Mouse (Mus musculus) limb, embryonic 14.5 days (tissue): ENCODE results near the gene 4430402I18Rik. TPM values are rescaled to one million over a fixed set of nuclear protein-coding genes. Genes with fewer than 3 reads are reported as not detected.

Experiments
- ATAC-seq: fragments of 200-750 bp; cut with Nextera tagmentation; 2 replicates; pipeline ENCODE4 v1.8.0; 2017; ENCODE audit warnings: low read depth, moderate number of reproducible peaks, moderate TSS enrichment; ENCODE audit not compliant: low FRiP score
- DNase-seq: peaks from one replicate; pipeline ENCODE4 v3.0.0-alpha.2; 2015; ENCODE audit warnings: low spot score
- H3K27ac ChIP-seq: fragments of 300-500 bp; sonication (generic); replicated peaks from 2 replicates; pipeline ENCODE4 v1.5.1; 2014; ENCODE audit warnings: low read depth, mild to moderate bottlenecking, low read length, moderate library complexity, mixed read lengths
- H3K27me3 ChIP-seq: fragments of 300-500 bp; sonication (generic); 2 replicates; pipeline ENCODE4 v1.6.1; 2014; ENCODE audit warnings: low read length, mixed read lengths; ENCODE audit not compliant: control insufficient read depth, insufficient read depth
- H3K36me3 ChIP-seq: fragments of 300-500 bp; sonication (generic); 2 replicates; pipeline ENCODE4 v1.6.1; 2014; ENCODE audit warnings: mild to moderate bottlenecking, low read length, moderate library complexity, mixed read lengths; ENCODE audit not compliant: control insufficient read depth, insufficient read depth
- H3K4me1 ChIP-seq: fragments of 300-500 bp; sonication (generic); 2 replicates; pipeline ENCODE4 v1.6.1; 2014; ENCODE audit warnings: antibody characterized with exemption, low read length, mixed read lengths; ENCODE audit not compliant: control insufficient read depth, insufficient read depth
- H3K4me2 ChIP-seq: fragments of 300-500 bp; sonication (generic); replicated peaks from 2 replicates; pipeline ENCODE4 v1.6.1; 2014; ENCODE audit warnings: low read depth, mild to moderate bottlenecking, low read length, moderate library complexity; ENCODE audit not compliant: severe bottlenecking
- H3K4me3 ChIP-seq: fragments of 300-500 bp; sonication (generic); replicated peaks from 2 replicates; pipeline ENCODE4 v1.5.1; 2014; ENCODE audit warnings: low read length
- H3K9ac ChIP-seq: fragments of 300-500 bp; sonication (generic); 2 replicates; pipeline ENCODE4 v1.6.1; 2014; ENCODE audit warnings: mild to moderate bottlenecking, low read depth, low read length, moderate library complexity; ENCODE audit not compliant: severe bottlenecking
- H3K9me3 ChIP-seq: fragments of 300-500 bp; sonication (generic); 2 replicates; pipeline ENCODE4 v1.6.1; 2016; ENCODE audit warnings: low read length; ENCODE audit not compliant: control insufficient read depth
- POLR2A ChIP-seq: fragments of 200-500 bp; IDR thresholded peaks from 2 replicates; pipeline ENCODE4 v1.8.0; 2012; ENCODE audit warnings: inconsistent platforms, mild to moderate bottlenecking, moderate library complexity, borderline replicate concordance; ENCODE audit not compliant: insufficient read depth, insufficient read length; ENCODE audit errors: extremely low read depth
- WGBS: fragments of 180-500 bp; shearing (Covaris S2); extraction: QIAGEN DNeasy Blood & Tissue Kit; methylation state at CpG from one replicate; pipeline ENCODE4 v1.1.7; 2014; 5-methylcytosine and 5-hydroxymethylcytosine counted together
- polyA plus RNA-seq, 2 experiments: library from polyadenylated mRNA; depleted of rRNA in 1 of 2; stranded (reverse) in 1 of 2; unstranded in 1 of 2; fragments of >200 nt; fragmentation: Nextera tagmentation in 1 of 2; extraction: Ambion mirVana in 1 of 2; gene quantifications; 2 replicates each; pipeline versions ENCODE4 v1.2.1 to v1.2.3; 2012 to 2014

The 4430402I18Rik gene
- polyA plus RNA-seq, 2 experiments = 1.0 to 1.5 TPM

GRCm38 (mm10) chr19:28889251-28889650 is 78.3 kb downstream of the 4430402I18Rik start:
- Histone ChIP-seq H3K4me1 (no peaks in the 10 kb centered on the region), H3K36me3 (no peaks in the 10 kb centered on the region), H3K4me3 (no peak overlapping the region), H3K9me3 (no peaks in the 10 kb centered on the region), H3K4me2 (no peak overlapping the region), H3K9ac (no peak overlapping the region), H3K27me3 (no peaks in the 10 kb centered on the region), H3K27ac (no peak overlapping the region)
- no peak for ATAC-seq
- no peak for TF ChIP-seq POLR2A
- 68% methylated on average over 3 of the region's 3 CpGs for WGBS
- DNase-seq = no peak

DNA sequence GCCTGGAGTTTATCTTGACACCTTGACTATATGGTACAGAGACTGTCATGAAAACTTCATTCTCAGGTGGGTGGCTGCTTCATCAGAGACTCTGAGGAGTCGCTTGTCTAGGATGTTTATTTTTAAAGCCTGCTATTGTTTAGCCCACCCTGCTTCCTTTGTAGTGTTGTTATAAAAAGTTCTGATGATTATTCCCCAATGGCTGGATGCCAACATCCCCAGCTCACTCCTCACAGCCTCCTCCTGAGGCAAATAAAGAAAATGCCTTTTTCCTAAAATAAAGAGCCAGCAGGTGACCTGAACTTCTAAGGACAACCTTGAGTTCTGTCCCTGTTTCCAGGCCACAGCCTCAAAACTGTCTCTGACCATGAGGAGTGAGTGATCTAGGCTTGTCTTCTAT is 79.1 kb downstream of the 4430402I18Rik start:
- no peak for TF ChIP-seq POLR2A
- WGBS = 65% methylated on average over 1 of the region's 1 CpGs

DNA sequence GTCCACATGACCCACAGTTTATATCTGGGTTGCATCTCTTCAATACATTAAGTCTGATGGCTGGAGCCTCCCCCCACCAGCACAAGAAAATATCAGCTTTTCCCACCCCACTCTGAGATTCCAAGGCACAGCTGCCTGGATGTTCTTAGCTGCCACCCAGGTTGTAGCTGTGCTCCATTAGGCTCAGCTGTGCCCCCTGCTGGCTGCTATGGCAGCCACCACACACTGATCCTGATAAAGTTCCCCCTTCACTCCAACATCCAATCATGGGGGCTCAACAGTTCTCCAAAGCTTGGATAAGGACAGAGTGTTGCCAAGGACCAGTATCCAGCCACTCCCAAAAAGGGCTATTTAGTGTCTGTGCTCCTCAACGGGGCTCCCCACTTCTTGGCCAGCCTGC is 84.5 kb downstream of the 4430402I18Rik start:
- Histone ChIP-seq H3K27ac (no peak overlapping the region), H3K36me3 (no peaks in the 10 kb centered on the region), H3K4me1 (no peaks in the 10 kb centered on the region), H3K9me3 (no peaks in the 10 kb centered on the region), H3K4me3 (no peak overlapping the region), H3K27me3 (no peaks in the 10 kb centered on the region), H3K4me2 (no peak overlapping the region), H3K9ac (no peak overlapping the region)
- no peak for DNase-seq
- TF ChIP-seq POLR2A = no peak
- WGBS = 63% methylated on average over 1 of the region's 1 CpGs
- ATAC-seq = no peak

More for the DNA sequence above, 79.1 kb downstream of the 4430402I18Rik start:
- H3K9ac ChIP-seq = no peak overlapping the region
- no peaks in the 10 kb centered on the region for H3K4me1 ChIP-seq
- no peak for DNase-seq
- H3K27me3 ChIP-seq = no peaks in the 10 kb centered on the region
- ATAC-seq = no peak
- no peak overlapping the region for H3K4me3 ChIP-seq
- H3K4me2 ChIP-seq = no peak overlapping the region
- H3K36me3 ChIP-seq = no peaks in the 10 kb centered on the region
- no peak overlapping the region for H3K27ac ChIP-seq
- no peaks in the 10 kb centered on the region for H3K9me3 ChIP-seq

DNA sequence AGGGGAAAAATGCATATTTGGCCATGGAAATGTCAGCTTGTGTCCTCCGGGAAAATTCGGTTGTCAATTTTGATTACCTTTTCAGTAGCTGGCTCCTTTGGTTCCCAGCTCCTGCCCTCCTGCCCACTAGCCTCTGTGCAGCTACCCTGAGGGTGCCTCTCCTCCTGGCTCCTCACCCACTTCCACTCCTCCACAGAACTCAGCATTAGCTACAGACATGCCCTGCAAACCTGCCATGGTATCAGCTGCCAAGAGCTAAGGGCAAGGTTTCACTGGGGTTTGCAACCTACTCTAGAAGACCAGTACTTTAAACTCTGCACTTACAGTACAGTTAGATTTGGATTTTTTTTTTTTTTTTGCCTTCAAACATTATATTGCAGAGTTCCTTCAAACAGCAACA is 88.1 kb downstream of the 4430402I18Rik start:
- ATAC-seq (no peak), DNase-seq (no peak)
- Histone ChIP-seq H3K4me1 (no peaks in the 10 kb centered on the region), H3K27me3 (no peaks in the 10 kb centered on the region), H3K27ac (no peak overlapping the region), H3K4me2 (no peak overlapping the region), H3K36me3 (no peaks in the 10 kb centered on the region), H3K9me3 (no peaks in the 10 kb centered on the region), H3K4me3 (no peak overlapping the region), H3K9ac (no peak overlapping the region)
- TF ChIP-seq POLR2A = no peak
- 89% methylated on average over 2 of the region's 2 CpGs for WGBS

DNA sequence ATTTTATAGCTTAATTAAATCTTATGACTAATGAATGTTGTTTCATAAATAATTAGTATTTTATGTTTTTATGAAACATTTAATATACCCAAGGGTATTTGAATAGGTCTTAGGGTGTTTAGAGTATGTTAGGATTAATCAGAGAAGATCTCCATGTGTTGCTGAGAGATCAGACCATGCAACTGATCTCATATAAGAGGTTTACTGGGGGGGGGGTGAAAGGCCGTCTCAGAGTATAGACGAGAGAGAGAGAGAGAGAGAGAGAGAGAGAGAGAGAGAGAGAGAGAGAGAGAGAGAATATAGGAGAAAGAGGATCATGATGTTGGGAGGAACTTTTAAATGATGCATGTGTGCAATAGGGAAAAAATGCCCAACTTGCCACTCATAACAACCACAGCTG is 97.2 kb downstream of the 4430402I18Rik start:
- WGBS = 38% methylated on average over 2 of the region's 2 CpGs
- Histone ChIP-seq H3K9ac (no peak overlapping the region), H3K27ac (no peak overlapping the region), H3K4me2 (no peak overlapping the region), H3K4me1 (no peaks in the 10 kb centered on the region), H3K36me3 (no peaks in the 10 kb centered on the region), H3K9me3 (no peaks in the 10 kb centered on the region), H3K27me3 (no peaks in the 10 kb centered on the region), H3K4me3 (no peak overlapping the region)
- no peak for DNase-seq
- ATAC-seq = no peak
- no peak for TF ChIP-seq POLR2A
